Mouse (Mus musculus) liver, embryonic 12.5 days (tissue): ENCODE measurements at regions not wholly inside any gene's neighbourhood (a gene's known extent, or its start where the extent isn't known, plus 50 kb on each side); places are given as distances from the start of the nearest gene placed in this dataset.
"Not testable (repeated sequence)": the region's sequence is repeated elsewhere in the genome, so short reads cannot be mapped to it uniquely, and the experiment has no call there.

Experiments
- ATAC-seq: fragments of 200-750 bp; cut with Nextera tagmentation; 2 replicates; pipeline ENCODE4 v1.8.0; 2017; ENCODE audit warnings: moderate number of reproducible peaks, mild to moderate bottlenecking, moderate library complexity
- H3K27ac ChIP-seq: fragments of 300-500 bp; sonication (generic); 2 replicates; pipeline ENCODE4 v1.5.1; 2016; ENCODE audit warnings: mild to moderate bottlenecking
- H3K27me3 ChIP-seq: fragments of 300-500 bp; sonication (generic); replicated peaks from 2 replicates; pipeline ENCODE4 v1.6.1; 2016; ENCODE audit warnings: mild to moderate bottlenecking, moderate library complexity
- H3K36me3 ChIP-seq: fragments of 300-500 bp; sonication (generic); 2 replicates; pipeline ENCODE4 v1.6.1; 2016; ENCODE audit warnings: mild to moderate bottlenecking, moderate library complexity
- H3K4me1 ChIP-seq: fragments of 300-500 bp; sonication (generic); 2 replicates; pipeline ENCODE4 v1.6.1; 2016
- H3K4me2 ChIP-seq: fragments of 300-500 bp; sonication (generic); 2 replicates; pipeline ENCODE4 v1.6.1; 2016; ENCODE audit warnings: mild to moderate bottlenecking, moderate library complexity
- H3K4me3 ChIP-seq: fragments of 300-500 bp; sonication (generic); 2 replicates; pipeline ENCODE4 v1.5.1; 2016; ENCODE audit warnings: mild to moderate bottlenecking, moderate library complexity
- H3K9ac ChIP-seq: fragments of 300-500 bp; sonication (generic); 2 replicates; pipeline ENCODE4 v1.6.1; 2016; ENCODE audit warnings: mild to moderate bottlenecking, moderate library complexity
- H3K9me3 ChIP-seq: fragments of 300-500 bp; sonication (generic); replicated peaks from 2 replicates; pipeline ENCODE4 v1.6.1; 2016; ENCODE audit warnings: mild to moderate bottlenecking, moderate library complexity
- WGBS: fragments of 180-500 bp; shearing (Covaris S2); methylation state at CpG from one replicate; pipeline ENCODE4 v1.1.7; 2016; ENCODE audit not compliant: insufficient replicate concordance; 5-methylcytosine and 5-hydroxymethylcytosine counted together

DNA sequence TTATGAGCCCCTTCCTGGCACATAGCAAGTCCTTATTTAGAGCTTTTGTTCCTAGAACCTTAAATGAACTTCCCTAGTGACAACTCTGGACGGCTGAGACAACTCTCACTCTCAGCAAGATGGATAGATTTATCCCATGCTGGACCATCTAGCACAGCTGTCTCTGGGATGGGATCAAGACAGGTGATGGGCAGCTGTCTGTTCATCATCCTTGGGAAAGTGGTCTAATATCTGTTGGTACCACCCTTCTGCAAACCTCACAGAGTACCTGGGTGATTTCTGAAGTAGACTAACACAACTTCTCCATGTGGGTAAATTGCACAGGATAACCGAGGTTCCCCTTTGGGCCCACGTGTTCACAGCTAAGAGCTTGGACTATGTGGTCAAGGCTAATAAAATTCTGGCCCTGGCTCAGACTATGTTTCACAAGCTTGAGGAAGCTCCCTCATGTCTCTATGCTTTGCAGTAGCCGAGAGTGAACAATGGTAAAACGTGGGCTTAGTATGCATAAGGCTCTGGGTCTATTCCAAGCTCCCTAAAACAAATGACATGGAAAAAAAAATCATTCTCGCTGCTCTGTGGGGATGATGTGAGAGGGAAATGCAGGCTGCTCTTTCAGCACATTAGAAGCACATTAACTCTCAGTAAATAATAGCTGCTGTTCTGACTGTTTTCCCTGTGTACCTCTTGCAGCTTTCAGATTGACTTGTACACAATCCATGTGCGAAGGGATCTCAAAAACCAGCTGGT lies 135.1 kb upstream of the 1700056E22Rik start:
- Histone ChIP-seq H3K27ac (no peak overlapping the region), H3K4me3 (no peak overlapping the region), H3K9me3 (no peaks in the 10 kb centered on the region), H3K36me3 (no peaks in the 10 kb centered on the region), H3K27me3 (no peaks in the 10 kb centered on the region), H3K4me2 (no peak overlapping the region), H3K4me1 (no peaks in the 10 kb centered on the region), H3K9ac (no peak overlapping the region)
- no peak for ATAC-seq
- 50% methylated on average over 7 of the region's 7 CpGs for WGBS

DNA sequence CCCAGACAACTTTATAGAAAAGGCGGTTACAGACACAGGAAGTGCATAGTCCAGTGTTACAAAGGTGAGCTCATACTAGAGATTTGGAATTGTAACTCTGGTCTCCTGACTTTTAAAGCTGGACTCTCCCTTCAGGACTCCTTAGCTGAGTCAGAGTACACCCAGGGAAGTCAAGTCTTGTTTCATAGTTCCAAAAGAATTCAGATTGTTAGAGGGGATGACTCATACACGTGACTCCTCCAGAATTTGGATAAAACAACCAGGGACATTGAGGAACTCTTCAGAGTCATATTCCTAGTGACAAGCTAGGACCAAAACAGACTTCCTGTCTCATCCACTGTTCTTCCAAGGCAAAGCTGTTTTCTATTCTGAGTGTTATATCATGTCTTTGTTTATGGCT lies 132.8 kb upstream of the 1700056E22Rik start:
- ATAC-seq, result no peak
- H3K36me3 ChIP-seq, result no peaks in the 10 kb centered on the region
- H3K4me3 ChIP-seq, result no peak overlapping the region
- H3K9ac ChIP-seq, result no peak overlapping the region
- no peaks in the 10 kb centered on the region for H3K4me1 ChIP-seq
- H3K27me3 ChIP-seq, result no peaks in the 10 kb centered on the region
- no peak overlapping the region for H3K27ac ChIP-seq
- no peaks in the 10 kb centered on the region for H3K9me3 ChIP-seq
- WGBS, result 49% methylated on average over 2 of the region's 2 CpGs
- no peak overlapping the region for H3K4me2 ChIP-seq

DNA sequence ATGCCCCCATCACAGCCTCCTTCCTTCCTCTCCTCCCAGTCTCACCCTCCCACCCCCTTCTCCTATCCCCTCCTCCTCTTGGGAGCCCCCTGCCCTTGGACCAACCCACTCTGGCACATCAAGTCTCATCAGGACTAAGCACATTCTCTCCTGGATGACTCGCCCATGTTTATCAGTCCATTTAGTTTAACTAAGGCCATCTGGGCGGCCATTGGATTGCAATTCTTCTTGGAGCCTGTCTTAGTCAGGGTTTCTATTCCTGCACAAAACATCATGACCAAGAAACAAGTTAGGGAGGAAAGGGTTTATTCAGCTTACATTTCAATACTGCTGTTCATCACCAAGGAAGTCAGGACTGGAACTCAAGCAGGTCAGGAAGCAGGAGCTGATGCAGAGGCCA lies 128.4 kb upstream of the 1700056E22Rik start:
- WGBS, result 61% methylated on average over 2 of the region's 2 CpGs
- not testable (repeated sequence) for H3K4me3 ChIP-seq, ATAC-seq

DNA sequence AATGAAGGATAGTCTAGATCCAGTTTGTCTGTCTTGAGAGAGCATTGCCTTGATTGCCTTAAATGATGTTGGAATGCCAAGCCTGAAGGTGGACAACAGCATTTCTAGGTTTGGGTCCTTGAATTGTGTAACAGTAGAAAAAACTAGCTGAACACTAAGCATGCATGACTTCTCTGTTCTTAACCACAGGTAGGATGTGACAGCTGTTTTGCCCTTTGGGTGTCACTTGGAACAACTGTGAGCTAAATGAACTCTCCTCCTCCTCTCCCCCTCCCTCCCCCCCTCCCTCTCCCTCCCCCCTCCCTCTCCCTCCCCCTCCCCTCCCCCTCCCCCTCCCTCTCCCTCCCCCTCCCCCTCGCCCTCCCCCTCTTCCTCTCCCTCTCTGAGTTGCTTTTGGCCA lies 113.6 kb upstream of the 1700056E22Rik start:
- H3K4me3 ChIP-seq, result no peak overlapping the region
- no peaks in the 10 kb centered on the region for H3K27me3 ChIP-seq
- WGBS, result no CpG with 5 or more reads among the region's 1 CpGs
- no peaks in the 10 kb centered on the region for H3K36me3 ChIP-seq
- no peak overlapping the region for H3K4me2 ChIP-seq
- no peak overlapping the region for H3K9ac ChIP-seq
- H3K27ac ChIP-seq, result no peak overlapping the region
- no peaks in the 10 kb centered on the region for H3K4me1 ChIP-seq
- ATAC-seq, result no peak
- no peaks in the 10 kb centered on the region for H3K9me3 ChIP-seq

More for the DNA sequence above, 128.4 kb upstream of the 1700056E22Rik start:
- not testable (repeated sequence) for H3K4me2 ChIP-seq, H3K27me3 ChIP-seq, H3K36me3 ChIP-seq, H3K27ac ChIP-seq, H3K4me1 ChIP-seq, H3K9me3 ChIP-seq, H3K9ac ChIP-seq

DNA sequence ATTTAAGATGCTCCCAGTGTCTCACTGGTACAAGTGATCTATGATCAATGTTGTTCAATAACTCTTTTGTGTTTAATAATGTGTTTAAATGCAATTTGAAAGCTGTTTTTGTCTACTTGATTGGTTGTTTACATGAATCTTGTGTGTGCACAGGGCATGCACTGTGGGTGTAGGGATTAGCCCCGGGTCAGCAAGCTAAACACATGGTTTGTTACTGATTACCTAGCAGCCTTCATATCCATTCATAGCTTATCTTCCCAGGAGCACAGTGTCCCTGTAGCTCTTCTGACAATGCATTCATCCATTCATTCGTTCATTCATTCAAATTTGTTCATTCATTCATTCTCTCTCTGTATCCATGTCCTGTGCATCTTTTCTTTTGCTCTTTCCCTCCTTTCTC lies 108.9 kb upstream of the 1700056E22Rik start:
- ATAC-seq, result no peak
- WGBS, result 44% methylated on average over 2 of the region's 2 CpGs
- Histone ChIP-seq H3K4me3 (no peak overlapping the region), H3K36me3 (no peaks in the 10 kb centered on the region), H3K27me3 (no peaks in the 10 kb centered on the region), H3K4me1 (no peaks in the 10 kb centered on the region), H3K9me3 (no peaks in the 10 kb centered on the region), H3K27ac (no peak overlapping the region), H3K9ac (no peak overlapping the region), H3K4me2 (no peak overlapping the region)

DNA sequence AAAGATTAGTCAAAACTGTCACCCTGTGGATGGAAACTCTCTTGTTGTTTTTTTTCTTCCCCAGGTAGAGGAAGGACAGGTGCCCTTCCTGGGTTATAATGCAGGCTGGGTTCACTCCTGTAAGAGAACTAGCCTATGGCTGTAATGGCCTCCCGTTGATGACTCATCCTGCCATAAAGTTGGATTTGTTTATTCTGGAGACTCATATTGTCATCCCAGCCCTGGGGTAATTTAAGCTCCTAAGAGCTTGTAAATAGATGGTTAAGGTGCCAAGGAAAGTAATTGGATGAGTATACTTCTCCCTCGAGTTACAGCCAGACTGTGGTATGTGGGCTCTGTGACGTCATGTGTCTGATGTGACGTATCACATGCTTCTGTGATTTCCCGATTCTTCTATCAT lies 106.4 kb upstream of the 1700056E22Rik start:
- no peaks in the 10 kb centered on the region for H3K36me3 ChIP-seq
- H3K27me3 ChIP-seq, result no peaks in the 10 kb centered on the region
- no peaks in the 10 kb centered on the region for H3K4me1 ChIP-seq
- H3K9me3 ChIP-seq, result no peaks in the 10 kb centered on the region
- WGBS, result 72% methylated on average over 5 of the region's 5 CpGs
- H3K9ac ChIP-seq, result no peak overlapping the region
- ATAC-seq, result no peak
- no peak overlapping the region for H3K4me3 ChIP-seq
- no peak overlapping the region for H3K4me2 ChIP-seq
- H3K27ac ChIP-seq, result no peak overlapping the region

DNA sequence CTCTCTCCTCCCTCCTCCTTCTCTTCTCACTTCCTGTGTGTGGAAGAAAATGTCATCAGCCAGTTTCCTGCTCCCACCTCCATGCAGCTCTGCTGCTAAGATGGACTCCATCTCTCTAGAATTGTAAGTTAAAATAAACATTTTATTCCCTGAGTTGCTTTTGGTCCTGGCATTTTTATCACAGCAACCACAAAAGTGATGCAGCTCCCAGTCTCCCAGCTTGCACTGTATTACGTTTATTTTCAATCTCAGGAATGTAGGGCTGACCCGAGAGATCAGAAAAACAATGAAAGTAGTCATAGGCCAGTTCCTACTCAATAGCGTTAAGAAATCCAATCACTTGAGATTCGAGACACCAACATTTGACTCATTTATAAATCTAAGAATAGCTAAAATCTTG lies 106.0 kb upstream of the 1700056E22Rik start:
- WGBS, result 59% methylated on average over 4 of the region's 4 CpGs
- H3K9me3 ChIP-seq, result no peaks in the 10 kb centered on the region
- H3K36me3 ChIP-seq, result no peaks in the 10 kb centered on the region
- no peak for ATAC-seq
- no peak overlapping the region for H3K4me3 ChIP-seq
- no peaks in the 10 kb centered on the region for H3K4me1 ChIP-seq
- no peak overlapping the region for H3K4me2 ChIP-seq
- H3K27ac ChIP-seq, result no peak overlapping the region
- no peaks in the 10 kb centered on the region for H3K27me3 ChIP-seq
- H3K9ac ChIP-seq, result no peak overlapping the region

DNA sequence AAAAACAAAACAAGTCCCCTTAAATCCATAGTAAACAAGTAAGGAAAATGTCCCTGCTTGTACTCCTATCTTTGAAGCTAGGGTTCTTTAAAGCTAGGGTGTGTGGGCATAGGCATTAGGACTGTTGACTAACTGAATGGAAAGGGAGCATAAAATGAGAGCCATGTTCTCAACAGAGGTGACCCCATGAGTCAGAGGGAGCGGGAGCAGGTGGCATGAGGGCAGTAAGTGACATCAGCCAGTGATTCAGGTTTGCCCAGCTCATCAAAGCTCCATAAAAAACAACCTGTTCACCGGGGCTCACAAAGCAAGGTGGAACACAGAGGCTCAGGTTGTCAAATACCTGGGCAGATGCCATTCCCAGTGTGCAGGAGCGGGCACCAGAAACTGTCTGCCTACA lies 104.6 kb upstream of the 1700056E22Rik start:
- H3K27me3 ChIP-seq, result no peaks in the 10 kb centered on the region
- no peak overlapping the region for H3K4me3 ChIP-seq
- 66% methylated on average over 3 of the region's 3 CpGs for WGBS
- no peak for ATAC-seq
- no peak overlapping the region for H3K27ac ChIP-seq
- H3K4me2 ChIP-seq, result no peak overlapping the region
- H3K9ac ChIP-seq, result no peak overlapping the region
- H3K9me3 ChIP-seq, result no peaks in the 10 kb centered on the region
- H3K36me3 ChIP-seq, result no peaks in the 10 kb centered on the region
- H3K4me1 ChIP-seq, result no peaks in the 10 kb centered on the region

DNA sequence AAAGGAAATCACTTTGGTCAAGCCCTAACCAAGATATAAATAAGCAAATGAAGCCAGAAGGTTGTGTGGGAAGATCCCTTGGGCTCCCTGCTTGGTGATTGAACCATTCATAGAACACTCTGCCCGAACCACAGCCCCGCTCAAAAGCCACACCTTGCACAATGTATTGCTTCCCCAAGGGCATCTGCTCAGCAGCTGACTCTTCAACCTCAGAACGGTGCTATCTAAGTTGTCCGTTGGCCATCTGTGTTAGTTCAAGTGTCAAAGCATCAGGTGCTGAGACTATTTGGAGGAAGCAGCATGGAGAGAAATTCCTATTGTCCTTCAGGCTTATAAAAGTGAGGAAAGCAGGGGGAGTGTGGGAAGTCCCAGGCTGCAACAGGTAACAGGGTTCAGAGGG lies 96.8 kb upstream of the 1700056E22Rik start:
- Histone ChIP-seq H3K36me3 (no peaks in the 10 kb centered on the region), H3K4me2 (no peak overlapping the region), H3K4me3 (no peak overlapping the region), H3K9ac (no peak overlapping the region), H3K4me1 (no peaks in the 10 kb centered on the region), H3K27me3 (no peaks in the 10 kb centered on the region), H3K9me3 (no peaks in the 10 kb centered on the region), H3K27ac (no peak overlapping the region)
- 65% methylated on average over 4 of the region's 4 CpGs for WGBS
- ATAC-seq, result no peak

DNA sequence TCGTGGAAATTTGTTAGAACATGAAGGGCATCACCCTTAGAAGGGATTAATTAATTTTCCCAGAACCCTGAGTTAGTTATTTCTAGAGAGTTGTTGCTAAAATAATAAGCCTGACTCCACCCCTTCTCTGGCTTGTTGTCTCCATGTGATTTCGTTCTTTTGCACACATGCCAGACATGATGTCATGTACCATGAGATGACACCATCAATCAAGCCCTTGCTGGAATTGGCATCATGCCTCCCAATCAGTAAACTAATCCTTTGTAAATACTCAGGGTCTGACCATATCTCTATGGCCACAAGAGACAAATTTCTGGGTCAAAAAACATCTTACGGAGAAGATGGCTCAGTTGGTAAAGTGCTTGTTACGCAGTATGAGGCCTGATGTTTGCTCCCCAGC lies 93.2 kb upstream of the 1700056E22Rik start:
- Histone ChIP-seq H3K4me1 (no peaks in the 10 kb centered on the region), H3K9ac (no peak overlapping the region), H3K4me3 (no peak overlapping the region), H3K36me3 (no peaks in the 10 kb centered on the region), H3K4me2 (no peak overlapping the region), H3K9me3 (no peaks in the 10 kb centered on the region), H3K27me3 (no peaks in the 10 kb centered on the region), H3K27ac (no peak overlapping the region)
- WGBS, result 69% methylated on average over 4 of the region's 4 CpGs
- ATAC-seq, result no peak

DNA sequence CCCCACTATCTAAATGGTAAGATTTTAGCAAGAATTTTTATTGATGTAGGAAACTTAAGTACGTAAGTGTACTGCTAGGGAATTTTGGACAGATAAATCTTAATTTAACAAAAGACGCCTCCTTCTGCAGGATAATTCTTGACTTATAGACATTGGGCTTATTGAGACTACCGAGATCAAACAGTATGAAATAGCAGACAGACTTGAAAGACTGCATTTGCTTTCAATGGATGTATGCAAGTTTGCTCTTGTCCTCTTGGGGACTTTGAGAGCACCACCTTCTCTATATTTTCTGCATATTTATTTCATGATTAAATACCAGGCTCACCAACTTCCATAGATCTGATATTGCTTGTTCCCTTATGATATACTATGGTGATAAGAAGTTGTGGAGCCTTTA lies 92.8 kb upstream of the 1700056E22Rik start:
- 76% methylated on average over 3 of the region's 3 CpGs for WGBS
- no peaks in the 10 kb centered on the region for H3K36me3 ChIP-seq
- H3K27ac ChIP-seq, result no peak overlapping the region
- ATAC-seq, result no peak
- no peak overlapping the region for H3K4me2 ChIP-seq
- H3K4me1 ChIP-seq, result no peaks in the 10 kb centered on the region
- no peak overlapping the region for H3K9ac ChIP-seq
- H3K4me3 ChIP-seq, result no peak overlapping the region
- H3K9me3 ChIP-seq, result no peaks in the 10 kb centered on the region
- no peaks in the 10 kb centered on the region for H3K27me3 ChIP-seq
